Mouse (Mus musculus) heart, embryonic 16.5 days (tissue): ENCODE data around the gene Wnt11. TPM values are rescaled to one million over a fixed set of nuclear protein-coding genes. Genes with fewer than 3 reads are reported as not detected.
A peak's percentile ranks its signal among the peaks of the same experiment; 100 is the strongest.

Experiments
- ATAC-seq: fragments of 200-750 bp; cut with Nextera tagmentation; replicated peaks from 2 replicates; pipeline ENCODE4 v1.8.0; 2017; ENCODE audit warnings: moderate number of reproducible peaks; ENCODE audit not compliant: insufficient read depth, low FRiP score; ENCODE audit errors: extremely low read depth
- H3K27ac ChIP-seq: fragments of 300-500 bp; sonication (generic); 2 replicates; pipeline ENCODE4 v1.5.1; 2014; ENCODE audit warnings: mild to moderate bottlenecking, low read length, control low read depth, moderate library complexity
- H3K27me3 ChIP-seq: fragments of 300-500 bp; sonication (generic); 2 replicates; pipeline ENCODE4 v1.6.1; 2014; ENCODE audit warnings: low read length, mixed read lengths; ENCODE audit not compliant: control insufficient read depth, insufficient read depth
- H3K36me3 ChIP-seq: fragments of 300-500 bp; sonication (generic); 2 replicates; pipeline ENCODE4 v1.6.1; 2014; ENCODE audit not compliant: control insufficient read depth, insufficient read depth
- H3K4me1 ChIP-seq: fragments of 300-500 bp; sonication (generic); 2 replicates; pipeline ENCODE4 v1.6.1; 2014; ENCODE audit warnings: low read length, mixed read lengths; ENCODE audit not compliant: control insufficient read depth, insufficient read depth
- H3K4me2 ChIP-seq: fragments of 300-500 bp; sonication (generic); 2 replicates; pipeline ENCODE4 v1.6.1; 2014; ENCODE audit warnings: low read depth, mild to moderate bottlenecking, control low read depth, low read length
- H3K4me3 ChIP-seq: fragments of 300-500 bp; sonication (generic); 2 replicates; pipeline ENCODE4 v1.5.1; 2014; ENCODE audit warnings: mild to moderate bottlenecking, control low read depth, low read length
- H3K9ac ChIP-seq: fragments of 300-500 bp; sonication (generic); 2 replicates; pipeline ENCODE4 v1.6.1; 2014; ENCODE audit warnings: low read length, control low read depth
- H3K9me3 ChIP-seq: fragments of 300-500 bp; sonication (generic); replicated peaks from 2 replicates; pipeline ENCODE4 v1.6.1; 2016; ENCODE audit warnings: low read length; ENCODE audit not compliant: control insufficient read depth
- WGBS: fragments of 180-500 bp; shearing (Covaris S2); extraction: QIAGEN DNeasy Blood & Tissue Kit; methylation state at CpG from one replicate; pipeline ENCODE4 v1.1.7; 2014; 5-methylcytosine and 5-hydroxymethylcytosine counted together
- polyA plus RNA-seq: library from polyadenylated mRNA; unstranded; fragments of >200 nt; fragmentation: Nextera tagmentation; extraction: Ambion mirVana; gene quantifications from 2 replicates; pipeline ENCODE4 v1.2.1, GENCODE M21; 2015

The Wnt11 gene
- polyA plus RNA-seq, 1 experiment from 2014 or later, result 9.8 TPM

DNA sequence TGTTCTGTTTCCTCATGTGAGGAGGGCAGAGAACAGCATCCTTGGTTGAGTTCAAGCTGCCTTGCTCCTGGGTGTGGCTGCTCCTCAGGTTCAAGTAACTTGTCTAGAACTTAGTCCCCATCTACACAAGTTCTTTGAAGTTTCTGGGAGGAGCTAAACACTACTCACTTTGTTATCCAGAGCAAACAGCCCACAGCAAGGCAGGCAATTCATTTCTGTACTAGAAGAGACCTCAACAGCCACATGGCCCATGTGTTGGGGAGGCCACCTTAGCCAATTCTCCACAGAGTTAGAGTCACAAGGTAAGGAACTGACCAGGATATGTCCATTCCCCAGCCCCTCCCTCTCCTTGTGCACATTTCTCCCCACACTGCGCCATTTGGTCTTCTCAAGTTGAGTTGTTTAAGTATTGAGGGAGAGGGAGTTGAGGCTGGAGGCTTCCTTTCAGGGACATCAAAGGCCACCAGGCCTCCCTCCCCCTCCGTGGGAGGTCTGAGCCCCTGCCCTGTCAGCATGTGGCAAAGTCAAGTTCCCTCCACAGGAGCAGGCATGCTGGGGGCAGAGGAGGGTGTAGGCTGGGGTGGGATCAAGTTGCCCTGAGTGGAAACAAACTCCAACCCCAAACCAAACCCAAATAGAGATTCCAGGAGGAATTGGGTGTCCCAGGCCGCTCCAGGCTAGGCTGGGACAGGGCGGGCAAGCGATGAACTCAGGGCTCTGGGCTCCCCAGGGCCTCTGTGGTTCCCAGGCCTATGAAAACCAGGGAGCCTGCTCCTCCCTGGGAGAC is 37.4 kb upstream of the Wnt11 start:
- H3K4me3 ChIP-seq, result no peak overlapping the region
- H3K4me1 ChIP-seq, result peaks cover 20% of the 10 kb centered on the region
- no peaks in the 10 kb centered on the region for H3K9me3 ChIP-seq
- H3K9ac ChIP-seq, result no peak overlapping the region
- no peak overlapping the region for H3K27ac ChIP-seq
- H3K4me2 ChIP-seq, result no peak overlapping the region
- no peak for ATAC-seq
- 52% methylated on average over 5 of the region's 5 CpGs for WGBS
- H3K36me3 ChIP-seq, result no peaks in the 10 kb centered on the region
- H3K27me3 ChIP-seq, result no peaks in the 10 kb centered on the region

DNA sequence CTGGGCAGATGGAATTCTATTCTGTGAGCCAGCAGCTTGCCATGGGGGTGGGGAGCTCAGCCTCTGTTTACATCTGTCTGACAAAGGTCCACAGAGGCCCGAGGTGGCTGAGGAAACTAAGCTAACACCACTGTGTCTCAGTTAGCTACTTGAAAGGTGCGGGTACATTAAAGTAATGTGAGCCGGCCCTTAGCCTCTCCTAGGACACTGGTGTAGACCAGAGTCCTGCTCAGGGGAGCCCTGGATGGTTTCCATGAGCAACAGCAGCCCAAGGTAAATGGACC is 36.8 kb upstream of the Wnt11 start:
- no peak overlapping the region for H3K27ac ChIP-seq
- peaks cover 20% of the 10 kb centered on the region for H3K4me1 ChIP-seq
- 44% methylated on average over 3 of the region's 3 CpGs for WGBS
- ATAC-seq, result no peak
- H3K9ac ChIP-seq, result no peak overlapping the region
- H3K36me3 ChIP-seq, result no peaks in the 10 kb centered on the region
- no peaks in the 10 kb centered on the region for H3K9me3 ChIP-seq
- no peaks in the 10 kb centered on the region for H3K27me3 ChIP-seq
- no peak overlapping the region for H3K4me3 ChIP-seq
- H3K4me2 ChIP-seq, result no peak overlapping the region

DNA sequence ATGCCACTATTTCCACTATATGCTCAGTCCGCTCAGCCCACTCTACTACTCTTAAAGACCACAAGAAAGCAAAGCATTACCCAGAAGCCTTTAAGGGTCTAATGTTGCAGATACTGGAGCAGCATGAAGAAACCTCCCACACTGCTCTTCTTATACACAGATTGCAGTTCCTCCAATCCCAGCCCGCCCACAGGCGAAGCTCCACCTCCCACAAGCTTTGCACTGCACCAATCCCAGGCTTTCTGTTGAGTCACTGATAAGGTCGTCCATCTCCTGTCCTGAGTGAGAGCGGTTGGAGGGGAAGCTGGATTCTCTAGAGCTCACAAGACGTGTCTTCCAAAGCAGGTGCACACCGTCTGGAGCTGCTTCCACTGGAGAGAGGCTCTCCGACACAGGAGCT is 34.5 kb upstream of the Wnt11 start:
- no peaks in the 10 kb centered on the region for H3K27me3 ChIP-seq
- ATAC-seq, result no peak
- H3K4me3 ChIP-seq, result no peak overlapping the region
- H3K9me3 ChIP-seq, result peaks cover 5% of the 10 kb centered on the region
- peaks cover 10% of the 10 kb centered on the region for H3K4me1 ChIP-seq
- 59% methylated on average over 8 of the region's 8 CpGs for WGBS
- no peaks in the 10 kb centered on the region for H3K36me3 ChIP-seq
- H3K27ac ChIP-seq, result no peak overlapping the region
- H3K9ac ChIP-seq, result no peak overlapping the region
- H3K4me2 ChIP-seq, result no peak overlapping the region

DNA sequence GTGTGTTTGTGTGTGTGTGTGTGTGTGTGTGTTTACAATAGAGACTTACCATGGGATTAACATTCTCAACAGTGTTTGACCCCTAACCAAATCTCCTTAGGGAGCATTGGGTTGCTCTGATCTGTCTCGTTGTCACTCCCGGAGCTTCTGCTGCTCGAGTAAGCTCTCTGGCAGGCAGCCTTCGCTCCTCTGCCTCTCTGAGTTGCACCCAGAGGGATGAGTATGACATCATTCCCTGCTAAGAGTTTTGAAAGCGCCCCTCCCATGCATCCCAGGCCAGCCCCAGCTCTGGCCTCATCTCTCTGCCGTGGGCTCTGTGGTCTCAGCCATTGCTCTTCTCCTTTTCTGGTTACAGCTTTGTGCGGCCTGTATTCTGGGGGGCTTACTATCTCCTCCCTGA is 33.8 kb upstream of the Wnt11 start:
- Histone ChIP-seq H3K27me3 (no peaks in the 10 kb centered on the region), H3K4me3 (no peak overlapping the region), H3K9me3 (peaks cover 5% of the 10 kb centered on the region), H3K36me3 (no peaks in the 10 kb centered on the region), H3K4me1 (peaks cover 10% of the 10 kb centered on the region), H3K9ac (no peak overlapping the region), H3K4me2 (no peak overlapping the region), H3K27ac (no peak overlapping the region)
- 0 out of 2 replicates have a peak, but pooled peaks have one; percentile 28 for ATAC-seq
- 43% methylated on average over 7 of the region's 7 CpGs for WGBS

DNA sequence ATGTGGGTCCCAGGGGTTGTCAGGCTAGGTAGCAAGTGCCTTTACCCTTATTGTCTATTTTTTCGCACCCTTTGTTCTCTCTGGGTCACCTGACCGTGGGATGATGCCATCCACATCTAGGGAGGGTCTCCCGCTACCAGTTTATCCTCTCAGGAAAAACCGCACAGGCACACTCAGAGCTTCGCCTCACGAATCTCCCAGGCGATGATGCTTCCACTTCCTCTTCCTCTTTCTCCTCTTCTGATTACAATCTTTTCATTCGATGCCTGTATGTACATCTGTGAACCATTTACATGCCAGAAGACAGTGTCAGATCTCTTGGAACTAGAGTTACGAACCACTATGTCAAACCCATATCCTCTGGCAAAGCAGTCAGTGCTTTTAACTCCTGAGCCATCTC is 31.7 kb upstream of the Wnt11 start:
- H3K4me1 ChIP-seq, result peaks cover 10% of the 10 kb centered on the region
- peaks cover 5% of the 10 kb centered on the region for H3K9me3 ChIP-seq
- no peak for ATAC-seq
- 74% methylated on average over 9 of the region's 9 CpGs for WGBS
- H3K27me3 ChIP-seq, result no peaks in the 10 kb centered on the region
- no peak overlapping the region for H3K4me3 ChIP-seq
- no peak overlapping the region for H3K4me2 ChIP-seq
- H3K9ac ChIP-seq, result no peak overlapping the region
- H3K27ac ChIP-seq, result no peak overlapping the region
- no peaks in the 10 kb centered on the region for H3K36me3 ChIP-seq

DNA sequence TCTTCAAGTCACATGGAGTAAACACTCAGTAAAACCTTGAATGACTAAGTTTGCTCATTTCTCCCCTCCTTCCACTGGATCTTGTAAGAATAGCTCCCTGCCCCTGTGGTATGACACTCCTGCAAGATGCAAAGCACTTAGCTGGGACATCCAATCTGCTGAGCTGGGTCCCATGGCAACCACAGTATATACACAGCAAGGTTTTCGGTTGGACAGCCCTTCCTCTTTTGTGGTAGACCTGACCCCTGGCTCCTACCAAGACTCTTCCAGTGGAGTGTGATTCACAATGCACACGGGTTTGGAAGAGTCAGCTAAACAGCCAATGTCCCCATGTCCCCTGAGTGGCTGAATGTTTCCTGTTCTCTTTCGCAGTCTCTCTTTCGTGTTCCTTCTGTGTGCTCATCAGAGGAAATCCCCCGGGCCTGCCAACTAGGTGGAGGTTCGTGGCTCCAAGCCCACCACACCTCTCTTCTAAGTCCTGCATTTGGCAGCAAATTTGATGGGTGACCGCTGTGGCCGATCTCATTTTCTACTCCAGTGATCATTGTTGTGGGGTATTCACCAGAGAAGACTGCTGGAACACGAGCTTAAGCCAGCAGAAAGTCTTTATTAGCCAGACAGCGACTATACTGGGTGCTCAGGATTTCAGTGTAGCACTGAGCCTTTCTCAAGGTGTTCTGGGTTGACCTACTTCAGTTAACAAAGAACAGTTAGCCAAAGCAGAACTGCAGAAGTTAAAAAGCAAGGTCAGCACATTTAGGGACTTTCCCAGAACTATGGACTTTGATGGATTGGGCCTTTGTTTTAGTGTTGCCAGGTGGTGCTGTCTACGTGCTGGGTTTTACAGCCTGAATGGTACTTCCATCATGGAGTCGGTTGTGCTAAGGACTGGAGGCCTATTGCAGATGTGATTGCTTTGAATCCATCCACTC is 29.8 kb upstream of the Wnt11 start:
- no peak overlapping the region for H3K9ac ChIP-seq
- H3K9me3 ChIP-seq, result peaks cover 5% of the 10 kb centered on the region
- ATAC-seq, result no peak
- WGBS, result 69% methylated on average over 12 of the region's 12 CpGs
- H3K36me3 ChIP-seq, result no peaks in the 10 kb centered on the region
- H3K4me2 ChIP-seq, result no peak overlapping the region
- no peak overlapping the region for H3K4me3 ChIP-seq
- H3K27me3 ChIP-seq, result no peaks in the 10 kb centered on the region
- H3K4me1 ChIP-seq, result peaks cover 10% of the 10 kb centered on the region
- H3K27ac ChIP-seq, result no peak overlapping the region

DNA sequence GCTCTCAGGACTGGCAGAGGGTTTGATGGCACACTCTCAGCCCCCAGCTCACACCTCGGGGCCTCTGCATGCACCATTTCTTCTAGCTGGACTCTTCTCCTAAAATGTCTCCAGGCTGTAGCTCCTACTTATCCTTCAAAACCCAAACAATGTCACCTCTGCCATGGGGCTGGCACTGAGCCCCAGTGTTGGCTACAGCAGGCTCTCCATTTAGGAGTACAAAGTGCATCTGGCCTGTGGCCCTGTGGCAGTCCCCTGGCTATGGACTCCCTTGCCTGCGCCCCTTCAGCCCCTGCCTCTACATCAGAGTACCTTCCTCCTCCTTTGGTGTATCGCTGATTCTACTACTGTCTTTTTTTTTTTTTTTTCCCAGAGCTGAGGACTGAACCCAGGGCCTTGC is 28.0 kb upstream of the Wnt11 start:
- 80% methylated on average over 3 of the region's 3 CpGs for WGBS
- H3K27me3 ChIP-seq, result no peaks in the 10 kb centered on the region
- H3K4me3 ChIP-seq, result no peak overlapping the region
- no peak overlapping the region for H3K9ac ChIP-seq
- H3K4me1 ChIP-seq, result no peaks in the 10 kb centered on the region
- H3K36me3 ChIP-seq, result no peaks in the 10 kb centered on the region
- H3K9me3 ChIP-seq, result peaks cover 5% of the 10 kb centered on the region
- ATAC-seq, result no peak
- no peak overlapping the region for H3K4me2 ChIP-seq
- H3K27ac ChIP-seq, result no peak overlapping the region

DNA sequence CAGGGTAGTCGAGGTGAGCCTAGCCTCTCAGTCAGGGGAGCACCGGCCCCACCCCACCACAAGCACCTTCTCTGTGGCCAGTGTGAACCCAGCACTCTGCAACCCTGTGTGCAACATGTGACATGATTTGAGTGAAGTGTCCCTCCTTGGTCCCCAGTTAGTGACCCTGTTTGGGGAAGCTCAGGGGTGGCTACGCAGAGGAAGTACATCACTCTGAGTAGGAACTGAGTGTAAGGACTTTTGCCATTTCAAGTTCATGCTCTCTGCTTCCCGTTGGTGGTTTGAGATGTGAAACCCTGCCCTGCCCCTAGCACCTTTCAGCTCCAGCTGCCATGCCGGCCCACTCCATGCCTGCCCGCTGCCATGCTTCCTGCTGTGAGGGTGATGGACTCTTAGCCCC is 25.5 kb upstream of the Wnt11 start:
- no peaks in the 10 kb centered on the region for H3K9me3 ChIP-seq
- no peak overlapping the region for H3K9ac ChIP-seq
- 78% methylated on average over 6 of the region's 6 CpGs for WGBS
- no peak overlapping the region for H3K4me3 ChIP-seq
- no peak overlapping the region for H3K27ac ChIP-seq
- H3K4me1 ChIP-seq, result peaks cover 2% of the 10 kb centered on the region
- H3K4me2 ChIP-seq, result no peak overlapping the region
- H3K36me3 ChIP-seq, result no peaks in the 10 kb centered on the region
- H3K27me3 ChIP-seq, result no peaks in the 10 kb centered on the region
- no peak for ATAC-seq

DNA sequence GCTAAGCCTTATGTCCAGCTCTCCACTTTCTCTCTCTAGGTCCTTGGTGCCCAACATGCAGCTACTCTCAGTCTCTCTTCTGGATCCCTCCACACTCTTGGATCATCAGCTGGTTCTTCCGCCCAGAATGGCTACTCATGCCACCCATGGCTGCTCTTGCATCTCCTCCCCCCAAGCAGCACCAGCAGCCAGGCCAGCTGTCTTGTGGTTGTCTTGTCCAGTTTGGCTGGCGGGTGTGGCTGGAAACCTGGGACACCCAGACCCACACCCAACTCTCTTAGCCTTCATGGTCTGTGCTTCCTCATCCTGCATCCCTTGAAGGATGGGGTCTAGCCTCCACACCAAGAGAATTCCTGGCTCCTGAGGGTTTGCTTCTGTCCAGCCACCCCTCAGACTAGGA is 24.3 kb upstream of the Wnt11 start:
- Histone ChIP-seq H3K36me3 (no peaks in the 10 kb centered on the region), H3K27me3 (no peaks in the 10 kb centered on the region), H3K4me1 (peaks cover 6% of the 10 kb centered on the region), H3K9ac (no peak overlapping the region), H3K4me2 (no peak overlapping the region), H3K9me3 (no peaks in the 10 kb centered on the region), H3K27ac (no peak overlapping the region), H3K4me3 (no peak overlapping the region)
- no peak for ATAC-seq
- WGBS, result 94% methylated on average over 2 of the region's 2 CpGs
